Mouse (Mus musculus) myocyte (in vitro differentiated cells): ENCODE results near the gene Cenpo. TPM values are rescaled to one million over a fixed set of nuclear protein-coding genes. Genes with fewer than 3 reads are reported as not detected.

ENCODE experiments used
- H3K27me3 ChIP-seq: one replicate; pipeline ENCODE4 v1.6.1; 2011; ENCODE audit not compliant: control insufficient read depth, insufficient read depth, insufficient read length
- H3K36me3 ChIP-seq: one replicate; pipeline ENCODE4 v1.6.1; 2011; ENCODE audit not compliant: control insufficient read depth, insufficient read depth
- H3K4me2 ChIP-seq: one replicate; pipeline ENCODE4 v1.6.1; 2011; ENCODE audit warnings: low read depth, control low read depth
- H3K4me3 ChIP-seq: one replicate; pipeline ENCODE4 v1.5.1; 2011; ENCODE audit warnings: mild to moderate bottlenecking, control low read depth, moderate library complexity
- H3K79me2 ChIP-seq: one replicate; pipeline ENCODE4 v1.6.1; 2011; ENCODE audit not compliant: control insufficient read depth, insufficient read depth
- H3ac ChIP-seq: one replicate; pipeline ENCODE4 v1.6.1; 2011; ENCODE audit not compliant: control insufficient read depth, insufficient read length
- CEBPB ChIP-seq: IDR thresholded peaks from 2 replicates; pipeline ENCODE4 v1.6.1; 2011; ENCODE audit warnings: mild to moderate bottlenecking, moderate library complexity; ENCODE audit not compliant: poor library complexity, insufficient read depth, severe bottlenecking
- E2F4 ChIP-seq: IDR thresholded peaks from one replicate; pipeline ENCODE4 v1.6.1; 2011; ENCODE audit warnings: mild to moderate bottlenecking, control low read depth, moderate library complexity; ENCODE audit not compliant: insufficient read depth
- MAX ChIP-seq: IDR thresholded peaks from one replicate; pipeline ENCODE4 v1.6.1; 2011; ENCODE audit warnings: low read depth, mild to moderate bottlenecking, control low read depth
- MYOD1 ChIP-seq, 3 experiments: IDR thresholded peaks; one replicate each; pipeline ENCODE4 v1.6.1; 2011; ENCODE audit warnings: control low read depth in 2 of 3, low read depth in 2 of 3, mild to moderate bottlenecking in 2 of 3, moderate library complexity in 1 of 3; ENCODE audit not compliant: insufficient read length in 2 of 3, control insufficient read depth in 1 of 3
- MYOG ChIP-seq, 3 experiments: IDR thresholded peaks; one replicate each; pipeline ENCODE4 v1.6.1; 2011; ENCODE audit warnings: control low read depth in 2 of 3, low read depth in 2 of 3, mild to moderate bottlenecking in 2 of 3; ENCODE audit not compliant: insufficient read length in 2 of 3, control insufficient read depth in 1 of 3, insufficient read depth in 1 of 3
- POLR2A ChIP-seq: IDR thresholded peaks from one replicate; pipeline ENCODE4 v1.6.1; 2011; ENCODE audit warnings: low read depth, mild to moderate bottlenecking, control low read depth, moderate library complexity; ENCODE audit not compliant: insufficient read length
- POLR2AphosphoS2 ChIP-seq: IDR thresholded peaks from one replicate; pipeline ENCODE4 v1.6.1; 2011; ENCODE audit warnings: low read depth, control low read depth; ENCODE audit not compliant: insufficient read length
- REST ChIP-seq: IDR thresholded peaks from one replicate; pipeline ENCODE4 v1.6.1; 2011; ENCODE audit warnings: mild to moderate bottlenecking, control low read depth, moderate library complexity; ENCODE audit not compliant: insufficient read depth, insufficient read length
- SRF ChIP-seq: IDR thresholded peaks from one replicate; pipeline ENCODE4 v1.6.1; 2011; ENCODE audit warnings: low read depth; ENCODE audit not compliant: control insufficient read depth, insufficient read length
- TCF12 ChIP-seq: IDR thresholded peaks from one replicate; pipeline ENCODE4 v1.6.1; 2011; ENCODE audit warnings: mild to moderate bottlenecking, control low read depth; ENCODE audit not compliant: poor library complexity, insufficient read depth, severe bottlenecking
- TCF3 ChIP-seq: IDR thresholded peaks from one replicate; pipeline ENCODE4 v1.6.1; 2011; ENCODE audit warnings: low read depth, control low read depth; ENCODE audit not compliant: insufficient read length
- USF1 ChIP-seq: IDR thresholded peaks from one replicate; pipeline ENCODE4 v1.6.1; 2011; ENCODE audit warnings: low read depth, mild to moderate bottlenecking, control low read depth, moderate library complexity
- polyA plus RNA-seq: library from polyadenylated mRNA; unstranded; fragments of >200 nt; fragmentation: generic; extraction: Trizol; gene quantifications from one replicate; pipeline ENCODE4 v1.2.1, GENCODE M21; 2012; ENCODE audit warnings: missing spikeins

Cenpo gene
- polyA plus RNA-seq, 1 experiment, result 5.5 TPM

GRCm38 (mm10) chr12:4211174-4211573 lies 22.9 kb downstream of the Cenpo start:
- TF ChIP-seq E2F4, result no peak
- no peak for TF ChIP-seq CEBPB
- TF ChIP-seq MAX, result no peak
- no peak for TF ChIP-seq POLR2AphosphoS2
- no peak for TF ChIP-seq MYOG (IDR thresholded peaks at IDR 0.05; ENCODE audit: control insufficient read depth in 1 of 3, insufficient read depth in 1 of 3, insufficient read length in 2 of 3, low read depth in 2 of 3)
- no peak for TF ChIP-seq POLR2A
- no peak for TF ChIP-seq REST
- no peak for TF ChIP-seq TCF3
- no peak for TF ChIP-seq TCF12
- TF ChIP-seq MYOD1 (IDR thresholded peaks at IDR 0.05; ENCODE audit: control insufficient read depth in 1 of 3, insufficient read length in 2 of 3, low read depth in 2 of 3), result no peak
- no peak for TF ChIP-seq USF1
- TF ChIP-seq SRF, result no peak
- H3K4me2 ChIP-seq, result no peak overlapping the region
- H3K4me3 ChIP-seq, result no peak overlapping the region
- H3K79me2 ChIP-seq, result no peaks in the 10 kb centered on the region
- no peak overlapping the region for H3ac ChIP-seq
- H3K27me3 ChIP-seq, result no peaks in the 10 kb centered on the region
- peaks cover 7% of the 10 kb centered on the region for H3K36me3 ChIP-seq

GRCm38 (mm10) chr12:4209196-4209595 lies 24.9 kb downstream of the Cenpo start:
- no peak for TF ChIP-seq TCF12
- no peak for TF ChIP-seq E2F4
- TF ChIP-seq MYOD1 (IDR thresholded peaks at IDR 0.05; ENCODE audit: control insufficient read depth in 1 of 3, insufficient read length in 2 of 3, low read depth in 2 of 3), result no peak
- no peak for TF ChIP-seq TCF3
- TF ChIP-seq MAX, result no peak
- no peak for TF ChIP-seq SRF
- no peak for TF ChIP-seq REST
- no peak for TF ChIP-seq POLR2AphosphoS2
- no peak for TF ChIP-seq USF1
- no peak for TF ChIP-seq POLR2A
- TF ChIP-seq CEBPB, result no peak
- Histone ChIP-seq H3K36me3 (no peaks in the 10 kb centered on the region), H3K27me3 (no peaks in the 10 kb centered on the region), H3K4me3 (no peak overlapping the region), H3K4me2 (no peak overlapping the region), H3ac (no peak overlapping the region), H3K79me2 (no peaks in the 10 kb centered on the region)

- H3K4me2 ChIP-seq, result no peak overlapping the region
- no peak overlapping the region for H3ac ChIP-seq
- no peaks in the 10 kb centered on the region for H3K79me2 ChIP-seq
- H3K27me3 ChIP-seq, result no peaks in the 10 kb centered on the region
- TF ChIP-seq E2F4, result no peak
- no peak for TF ChIP-seq TCF3
- TF ChIP-seq TCF12, result no peak
- no peak for TF ChIP-seq MYOD1 (IDR thresholded peaks at IDR 0.05; ENCODE audit: control insufficient read depth in 1 of 3, insufficient read length in 2 of 3, low read depth in 2 of 3)
- no peak for TF ChIP-seq USF1
- H3K4me3 ChIP-seq, result no peak overlapping the region
- H3K36me3 ChIP-seq, result no peaks in the 10 kb centered on the region
Observed at GRCm38 (mm10) chr12:4208405-4209133, 25.5 kb downstream of the Cenpo start.

DNA sequence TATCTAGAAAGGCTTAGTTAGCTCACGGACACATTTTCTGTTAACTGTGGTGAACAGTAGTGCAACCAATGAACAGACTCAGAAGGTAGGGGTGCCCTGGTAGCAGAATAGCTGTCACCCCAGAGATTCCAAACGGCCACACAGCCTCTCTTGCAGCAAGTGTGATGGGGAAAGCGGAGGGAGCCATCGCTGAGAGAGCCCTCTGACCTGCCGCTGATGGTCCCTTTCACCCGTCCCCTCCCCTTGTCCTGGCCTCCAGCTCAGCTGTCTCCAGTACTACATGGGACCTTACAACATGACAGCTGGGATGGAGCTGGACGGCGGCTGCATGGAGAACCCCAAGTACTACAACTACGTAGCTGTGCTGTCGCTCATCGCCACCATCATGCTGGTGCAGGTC lies 28.0 kb downstream of the Cenpo start:
- Histone ChIP-seq H3ac (no peak overlapping the region), H3K79me2 (no peaks in the 10 kb centered on the region), H3K36me3 (no peaks in the 10 kb centered on the region), H3K4me3 (no peak overlapping the region), H3K27me3 (no peaks in the 10 kb centered on the region), H3K4me2 (no peak overlapping the region)
- no peak for TF ChIP-seq MAX
- TF ChIP-seq POLR2AphosphoS2, result no peak
- TF ChIP-seq MYOG (IDR thresholded peaks at IDR 0.05; ENCODE audit: control insufficient read depth in 1 of 3, insufficient read depth in 1 of 3, insufficient read length in 2 of 3, low read depth in 2 of 3), result peak in 1 of 3 experiments; percentile 3

DNA sequence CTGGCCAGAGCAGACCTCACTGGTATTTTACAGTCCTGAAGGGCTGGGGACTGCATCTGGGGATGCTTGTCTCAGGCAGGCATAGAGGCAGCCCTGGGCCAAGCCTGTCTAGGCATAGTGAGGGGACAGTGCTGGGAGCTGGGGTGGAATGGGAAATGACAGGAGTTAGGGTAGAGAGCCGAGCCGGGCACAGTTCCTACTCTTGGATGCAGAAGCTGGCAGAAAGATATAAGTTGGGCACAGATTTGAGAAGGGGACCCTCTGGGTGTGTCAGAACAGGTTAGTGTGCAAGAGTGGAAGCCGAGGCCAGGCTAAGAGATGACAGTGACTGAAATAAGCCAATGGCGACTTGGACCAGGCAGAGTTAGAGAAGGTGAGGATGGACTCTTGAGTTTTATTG lies 31.9 kb downstream of the Cenpo start:
- no peak overlapping the region for H3ac ChIP-seq
- no peaks in the 10 kb centered on the region for H3K27me3 ChIP-seq
- no peaks in the 10 kb centered on the region for H3K79me2 ChIP-seq
- TF ChIP-seq SRF (no peak), MAX (no peak), MYOG (IDR thresholded peaks at IDR 0.05; ENCODE audit: control insufficient read depth in 1 of 3, insufficient read depth in 1 of 3, insufficient read length in 2 of 3, low read depth in 2 of 3) (no peak), TCF3 (no peak), E2F4 (no peak), CEBPB (no peak), REST (no peak), POLR2AphosphoS2 (no peak), MYOD1 (IDR thresholded peaks at IDR 0.05; ENCODE audit: control insufficient read depth in 1 of 3, insufficient read length in 2 of 3, low read depth in 2 of 3) (no peak), POLR2A (no peak), TCF12 (no peak), USF1 (no peak)
- no peak overlapping the region for H3K4me2 ChIP-seq
- no peaks in the 10 kb centered on the region for H3K36me3 ChIP-seq
- no peak overlapping the region for H3K4me3 ChIP-seq
